Mouse (Mus musculus) lung, embryonic 15.5 days (tissue): ENCODE data around the gene Hnrnpdl. TPM values are rescaled to one million over a fixed set of nuclear protein-coding genes. Genes with fewer than 3 reads are reported as not detected.

ENCODE experiments used
- ATAC-seq: fragments of 200-750 bp; cut with Nextera tagmentation; 2 replicates; pipeline ENCODE4 v1.8.0; 2017; ENCODE audit warnings: moderate number of reproducible peaks, borderline replicate concordance; ENCODE audit not compliant: low FRiP score, low TSS enrichment; ENCODE audit errors: extremely low read depth
- H3K27ac ChIP-seq: fragments of 300-500 bp; sonication (generic); 2 replicates; pipeline ENCODE4 v1.5.1; 2015; ENCODE audit warnings: moderate library complexity, mild to moderate bottlenecking, inconsistent platforms
- H3K27me3 ChIP-seq: fragments of 300-500 bp; sonication (generic); 2 replicates; pipeline ENCODE4 v1.6.1; 2015; ENCODE audit warnings: inconsistent platforms
- H3K36me3 ChIP-seq: fragments of 300-500 bp; sonication (generic); 2 replicates; pipeline ENCODE4 v1.6.1; 2015; ENCODE audit warnings: inconsistent platforms
- H3K4me1 ChIP-seq: fragments of 300-500 bp; sonication (generic); 2 replicates; pipeline ENCODE4 v1.6.1; 2015; ENCODE audit warnings: inconsistent platforms
- H3K4me2 ChIP-seq: fragments of 300-500 bp; sonication (generic); 2 replicates; pipeline ENCODE4 v1.6.1; 2015; ENCODE audit warnings: inconsistent platforms, mild to moderate bottlenecking, moderate library complexity
- H3K4me3 ChIP-seq: fragments of 300-500 bp; sonication (generic); 2 replicates; pipeline ENCODE4 v1.5.1; 2015; ENCODE audit warnings: mild to moderate bottlenecking, inconsistent platforms
- H3K9ac ChIP-seq: fragments of 300-500 bp; sonication (generic); 2 replicates; pipeline ENCODE4 v1.6.1; 2015; ENCODE audit warnings: inconsistent platforms
- H3K9me3 ChIP-seq: fragments of 300-500 bp; sonication (generic); 2 replicates; pipeline ENCODE4 v1.6.1; 2016; ENCODE audit warnings: inconsistent platforms
- WGBS: fragments of 180-500 bp; shearing (Covaris S2); methylation state at CpG from one replicate; pipeline ENCODE4 v1.1.7; 2015; 5-methylcytosine and 5-hydroxymethylcytosine counted together
- polyA plus RNA-seq: library from polyadenylated mRNA; unstranded; fragments of >200 nt; fragmentation: Nextera tagmentation; extraction: Ambion mirVana; gene quantifications from 2 replicates; pipeline ENCODE4 v1.2.1, GENCODE M21; 2015

Gene Hnrnpdl
- polyA plus RNA-seq, 1 experiment from 2014 or later: 153 TPM

DNA sequence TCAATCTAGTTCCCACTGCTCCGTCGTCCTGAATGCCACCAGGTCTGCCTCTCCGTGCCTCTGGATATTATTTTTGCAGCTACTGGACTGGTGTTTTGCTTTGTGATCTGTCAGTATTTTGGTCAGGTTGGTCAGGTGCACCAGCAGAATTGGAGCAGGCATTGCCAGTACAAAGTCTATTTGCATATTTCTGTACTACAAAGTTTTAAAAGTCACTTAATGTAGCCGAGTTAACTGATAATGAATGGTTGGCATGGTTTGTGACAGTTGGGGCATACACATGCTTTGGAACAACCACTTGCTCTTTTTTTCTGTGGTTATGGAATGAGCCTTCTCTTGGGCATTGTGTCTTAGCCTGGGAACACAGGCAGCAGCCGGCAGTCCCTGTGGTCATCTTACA is 5.2 kb upstream of the Hnrnpdl start:
- 64% methylated on average over 5 of the region's 5 CpGs for WGBS
- no peak overlapping the region for H3K4me2 ChIP-seq
- no peaks in the 10 kb centered on the region for H3K27me3 ChIP-seq
- no peaks in the 10 kb centered on the region for H3K36me3 ChIP-seq
- no peak for ATAC-seq
- H3K9me3 ChIP-seq: no peaks in the 10 kb centered on the region
- H3K27ac ChIP-seq: no peak overlapping the region
- H3K4me3 ChIP-seq: no peak overlapping the region
- H3K4me1 ChIP-seq: peaks cover 52% of the 10 kb centered on the region
- no peak overlapping the region for H3K9ac ChIP-seq

DNA sequence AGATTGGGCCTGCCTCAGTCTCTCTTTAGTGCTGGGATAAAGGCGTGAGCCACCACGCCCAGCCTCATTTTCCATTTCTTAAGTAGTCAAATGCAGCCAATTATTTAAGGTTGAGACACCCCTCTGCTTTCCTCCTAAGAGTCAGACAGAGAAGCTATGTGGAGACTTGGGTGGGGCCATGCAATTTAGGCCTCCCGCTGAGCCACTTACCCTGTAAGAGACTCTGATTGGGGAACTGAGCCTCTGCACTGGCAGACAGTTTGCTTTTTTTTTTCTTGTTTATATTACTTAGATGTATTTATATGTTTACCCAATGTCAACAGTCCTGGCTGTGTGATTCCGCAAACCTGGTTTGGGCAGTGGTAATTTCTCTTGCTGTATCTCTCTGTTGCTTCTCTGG is 4.6 kb upstream of the Hnrnpdl start:
- H3K9me3 ChIP-seq: no peaks in the 10 kb centered on the region
- H3K4me1 ChIP-seq: peaks cover 49% of the 10 kb centered on the region
- WGBS: 77% methylated on average over 4 of the region's 4 CpGs
- H3K36me3 ChIP-seq: no peaks in the 10 kb centered on the region
- H3K27me3 ChIP-seq: no peaks in the 10 kb centered on the region
- no peak overlapping the region for H3K9ac ChIP-seq
- ATAC-seq: no peak
- H3K4me3 ChIP-seq: no peak overlapping the region
- H3K4me2 ChIP-seq: no peak overlapping the region
- no peak overlapping the region for H3K27ac ChIP-seq

DNA sequence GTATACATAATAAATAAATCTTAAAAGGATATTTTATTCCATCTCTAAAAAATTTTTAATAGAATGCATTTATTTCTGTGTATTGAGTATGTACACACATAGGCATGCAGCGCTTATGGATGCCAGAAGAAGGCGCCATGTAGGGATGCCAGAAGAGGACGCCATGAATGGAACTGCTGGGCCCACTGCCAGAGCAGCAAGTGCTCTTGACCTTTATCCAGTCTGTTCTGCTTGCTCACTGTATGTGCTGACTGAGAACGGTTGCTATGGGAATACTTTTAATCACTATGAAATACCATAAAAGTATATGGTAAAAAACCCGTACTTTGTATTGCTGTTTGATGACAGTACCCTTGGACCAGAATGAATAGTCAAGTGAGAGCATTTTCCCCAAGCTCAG is 3.9 kb upstream of the Hnrnpdl start:
- WGBS: 48% methylated on average over 5 of the region's 5 CpGs
- H3K4me1 ChIP-seq: peaks cover 46% of the 10 kb centered on the region
- no peaks in the 10 kb centered on the region for H3K9me3 ChIP-seq
- no peak overlapping the region for H3K9ac ChIP-seq
- H3K27ac ChIP-seq: no peak overlapping the region
- ATAC-seq: no peak
- H3K4me3 ChIP-seq: no peak overlapping the region
- no peak overlapping the region for H3K4me2 ChIP-seq
- no peaks in the 10 kb centered on the region for H3K36me3 ChIP-seq
- no peaks in the 10 kb centered on the region for H3K27me3 ChIP-seq

DNA sequence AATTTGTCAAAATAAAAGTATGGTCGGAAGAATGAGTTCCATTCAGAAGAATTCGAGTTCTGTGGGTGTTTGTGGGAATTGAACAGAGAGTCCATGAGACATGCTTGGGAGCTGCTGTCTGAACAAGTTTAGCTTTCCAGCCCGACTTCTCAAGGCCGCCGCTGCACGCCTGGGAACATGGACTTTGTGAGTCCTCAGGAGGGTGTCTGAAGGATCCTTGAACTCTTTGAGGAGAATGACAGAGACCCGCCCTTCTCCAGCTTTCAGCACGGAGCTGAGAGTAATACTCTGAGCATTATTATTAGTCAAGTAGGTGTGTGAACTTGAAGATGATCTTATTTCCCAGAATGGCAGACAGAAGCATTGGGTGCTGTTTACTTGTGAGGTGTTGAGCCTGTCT is 3.0 kb upstream of the Hnrnpdl start:
- H3K4me1 ChIP-seq: peaks cover 39% of the 10 kb centered on the region
- no peak overlapping the region for H3K27ac ChIP-seq
- no peaks in the 10 kb centered on the region for H3K9me3 ChIP-seq
- no peak overlapping the region for H3K4me3 ChIP-seq
- ATAC-seq: no peak
- no peak overlapping the region for H3K4me2 ChIP-seq
- H3K9ac ChIP-seq: no peak overlapping the region
- 75% methylated on average over 8 of the region's 8 CpGs for WGBS
- H3K36me3 ChIP-seq: no peaks in the 10 kb centered on the region; the same call in 1 of the 2 replicates
- no peaks in the 10 kb centered on the region for H3K27me3 ChIP-seq

DNA sequence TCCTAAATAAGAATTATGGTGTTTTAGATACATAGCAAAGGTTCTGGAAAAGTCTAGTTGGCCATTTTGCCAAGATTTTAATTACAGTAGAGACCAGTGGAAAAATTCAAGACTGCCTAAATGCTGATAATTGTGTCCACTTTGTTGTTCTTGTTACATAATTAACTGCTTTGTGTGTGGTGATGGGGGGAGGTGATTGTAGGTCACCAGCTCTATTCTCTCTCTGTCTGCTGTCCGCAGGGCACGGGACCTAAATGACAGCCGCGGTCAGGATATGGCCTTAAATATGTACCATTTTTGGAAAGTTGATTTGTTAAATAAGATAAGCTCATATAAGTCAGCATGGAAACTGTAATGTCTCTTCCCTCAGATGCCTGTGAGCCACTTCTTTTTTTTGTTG is 1.8 kb upstream of the Hnrnpdl start:
- Histone ChIP-seq H3K4me1 (peaks cover 43% of the 10 kb centered on the region), H3K27ac (no peak overlapping the region), H3K4me2 (peak overlapping the region; percentile 83), H3K27me3 (no peaks in the 10 kb centered on the region), H3K9ac (no peak overlapping the region), H3K36me3 (peaks cover 9% of the 10 kb centered on the region; the same call in 1 of the 2 replicates), H3K4me3 (no peak overlapping the region), H3K9me3 (no peaks in the 10 kb centered on the region)
- WGBS: 87% methylated on average over 4 of the region's 4 CpGs
- no peak for ATAC-seq

DNA sequence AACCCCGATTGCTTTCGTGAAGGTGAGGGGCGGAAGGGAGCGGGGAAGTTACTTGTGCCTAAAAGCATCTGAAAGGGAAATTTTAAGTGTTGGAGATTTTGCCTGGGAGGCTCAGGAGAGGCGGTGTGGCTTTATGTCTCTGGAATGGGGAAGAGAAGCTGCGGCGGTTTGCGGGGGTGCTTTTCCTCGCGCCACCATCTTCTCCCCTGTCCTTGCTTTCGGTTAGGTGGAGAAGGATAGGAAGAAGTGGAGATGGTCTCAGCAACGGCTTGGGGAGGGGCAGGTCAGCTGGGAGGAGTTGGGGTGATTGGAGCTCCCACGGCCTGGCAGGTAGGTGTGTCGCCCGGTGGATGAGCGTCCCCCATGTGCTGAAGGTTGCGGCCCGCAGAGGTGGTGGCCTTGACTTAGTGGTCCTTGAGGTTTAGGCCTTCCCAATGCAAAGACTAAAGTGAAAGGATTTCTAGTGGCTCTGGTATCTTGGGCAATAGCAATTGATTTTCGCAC is 869 bp upstream of the Hnrnpdl start:
- Histone ChIP-seq H3K9me3 (no peaks in the 10 kb centered on the region), H3K9ac (peak overlapping the region; percentile 99), H3K4me1 (peaks cover 47% of the 10 kb centered on the region), H3K27me3 (no peaks in the 10 kb centered on the region), H3K4me3 (peak overlapping the region; percentile 98), H3K36me3 (peaks cover 17% of the 10 kb centered on the region; the same call in 1 of the 2 replicates), H3K4me2 (peak overlapping the region; percentile 83), H3K27ac (peak overlapping the region; percentile 99)
- 1% methylated on average over 19 of the region's 19 CpGs for WGBS
- no peak for ATAC-seq

DNA sequence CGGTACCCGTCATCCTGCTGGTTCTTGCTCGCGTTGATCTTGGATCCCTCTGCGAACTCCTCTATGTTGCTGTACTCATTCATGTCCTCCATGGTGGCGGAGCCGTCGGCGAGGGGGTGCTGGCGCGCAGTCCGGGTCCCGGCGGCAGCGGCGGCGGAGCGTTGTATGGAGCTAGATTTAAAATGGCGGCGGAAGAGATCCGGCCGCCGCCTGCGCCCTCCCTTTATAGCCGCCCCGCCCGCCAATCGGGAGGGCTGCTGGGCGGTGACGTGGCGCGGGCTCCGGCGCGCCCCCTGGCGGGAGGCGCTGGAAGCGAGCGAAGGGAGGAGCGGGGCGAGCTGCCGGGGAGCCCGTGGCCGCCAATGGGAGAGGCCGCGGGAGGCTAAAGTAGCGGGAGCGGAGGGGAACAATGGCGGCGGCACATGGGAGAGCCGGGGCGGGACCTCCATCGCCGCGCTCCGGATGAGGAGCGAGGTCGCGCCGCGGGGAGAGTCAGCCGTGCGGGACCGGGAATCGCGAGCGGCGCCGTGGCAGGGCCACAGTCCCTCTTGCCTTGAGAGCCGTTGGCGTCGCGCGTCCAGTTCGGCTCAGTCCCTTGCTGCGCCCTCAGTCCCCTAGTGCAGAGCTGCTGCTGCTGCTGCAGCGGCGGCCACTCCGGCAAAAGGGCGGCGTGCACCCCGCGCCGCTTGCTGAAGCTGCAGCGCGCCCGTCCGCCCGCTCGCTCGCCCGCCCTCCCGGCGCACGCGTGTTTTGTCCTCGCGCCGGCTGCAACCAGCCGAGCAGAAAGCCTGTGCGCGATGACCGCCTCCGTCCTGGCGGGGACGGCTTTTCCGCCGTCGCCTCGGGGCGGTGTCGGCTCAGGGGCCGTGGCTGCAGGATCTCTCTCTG is 506 bp downstream of the Hnrnpdl start:
- H3K4me3 ChIP-seq: peak overlapping the region; percentile 98
- peak; percentile 84 for ATAC-seq

DNA sequence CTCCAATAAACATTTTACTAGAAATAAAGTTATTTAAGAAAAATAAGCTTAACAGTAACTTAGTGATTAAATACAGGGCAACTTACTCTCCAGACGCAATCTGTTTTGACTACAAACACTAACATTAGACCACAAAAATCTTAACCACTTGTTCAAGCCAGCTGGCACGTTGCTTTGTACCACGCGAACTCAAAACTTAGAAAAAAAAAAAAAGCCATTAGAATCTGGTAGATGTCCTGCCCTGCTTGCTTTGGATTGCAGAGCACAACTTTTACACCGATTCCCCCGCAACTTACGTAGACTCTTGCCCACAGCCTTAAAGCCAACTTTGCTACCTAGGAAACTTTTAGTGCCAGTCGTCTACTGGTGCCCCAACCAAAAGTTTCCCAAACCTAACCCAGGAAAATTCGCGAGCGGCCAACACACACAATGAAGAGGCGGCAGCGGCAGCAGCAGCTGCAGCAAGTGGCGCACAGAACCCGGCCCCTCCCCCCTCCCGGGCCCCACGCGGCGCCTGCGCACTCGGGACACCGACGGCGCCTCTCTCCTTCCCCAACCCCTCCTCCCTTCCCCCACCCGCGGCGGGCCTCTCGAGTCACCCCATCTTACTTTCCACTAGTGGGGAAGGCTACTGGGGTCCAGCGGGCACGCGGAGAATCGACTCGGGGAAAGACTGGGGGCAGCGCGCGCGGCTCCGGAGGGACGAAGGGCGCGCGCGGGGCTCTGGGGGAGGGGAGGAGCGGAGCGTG is 1.3 kb downstream of the Hnrnpdl start:
- H3K9me3 ChIP-seq: no peaks in the 10 kb centered on the region
- peak overlapping the region; percentile 83 for H3K4me2 ChIP-seq
- H3K27me3 ChIP-seq: no peaks in the 10 kb centered on the region
- H3K9ac ChIP-seq: peak overlapping the region; percentile 99
- peak overlapping the region; percentile 99 for H3K27ac ChIP-seq
- peaks cover 30% of the 10 kb centered on the region for H3K4me1 ChIP-seq
- peak; percentile 40 for ATAC-seq
- peak overlapping the region; percentile 98 for H3K4me3 ChIP-seq
- peaks cover 36% of the 10 kb centered on the region for H3K36me3 ChIP-seq
- WGBS: under 1% methylated on average over 36 of the region's 45 CpGs

More for the DNA sequence above, 506 bp downstream of the Hnrnpdl start:
- WGBS: under 1% methylated on average over 112 of the region's 113 CpGs
- H3K36me3 ChIP-seq: peaks cover 29% of the 10 kb centered on the region
- H3K27me3 ChIP-seq: no peaks in the 10 kb centered on the region
- H3K9me3 ChIP-seq: no peaks in the 10 kb centered on the region
- H3K27ac ChIP-seq: peak overlapping the region; percentile 99
- H3K4me1 ChIP-seq: peaks cover 38% of the 10 kb centered on the region
- peak overlapping the region; percentile 99 for H3K9ac ChIP-seq
- peak overlapping the region; percentile 83 for H3K4me2 ChIP-seq

DNA sequence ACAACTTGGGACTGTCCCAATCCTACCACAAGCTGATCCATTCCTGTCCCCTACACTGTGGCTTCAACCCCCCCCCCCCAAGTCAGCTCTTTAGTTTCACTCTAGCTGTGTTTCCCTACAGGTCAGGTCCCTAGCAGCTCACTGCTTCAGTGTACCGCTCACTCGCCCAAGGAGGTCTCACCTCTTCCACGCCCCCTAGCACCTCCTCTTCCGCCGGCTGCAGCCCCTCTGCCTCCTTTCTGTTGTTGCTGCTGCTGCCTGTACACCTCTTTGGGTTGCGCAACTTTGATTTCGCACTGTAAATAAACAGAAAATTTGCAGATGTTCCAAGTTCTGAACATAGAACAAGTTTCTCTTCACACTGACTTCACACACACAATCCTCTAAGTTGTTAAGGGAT is 2.8 kb downstream of the Hnrnpdl start:
- Histone ChIP-seq H3K36me3 (peaks cover 49% of the 10 kb centered on the region), H3K4me2 (peak overlapping the region; percentile 83), H3K4me3 (peak overlapping the region; percentile 98), H3K4me1 (peaks cover 27% of the 10 kb centered on the region), H3K9me3 (no peaks in the 10 kb centered on the region), H3K27ac (no peak overlapping the region), H3K27me3 (no peaks in the 10 kb centered on the region), H3K9ac (peak overlapping the region; percentile 99)
- no peak for ATAC-seq
- 7% methylated on average over 7 of the region's 7 CpGs for WGBS

DNA sequence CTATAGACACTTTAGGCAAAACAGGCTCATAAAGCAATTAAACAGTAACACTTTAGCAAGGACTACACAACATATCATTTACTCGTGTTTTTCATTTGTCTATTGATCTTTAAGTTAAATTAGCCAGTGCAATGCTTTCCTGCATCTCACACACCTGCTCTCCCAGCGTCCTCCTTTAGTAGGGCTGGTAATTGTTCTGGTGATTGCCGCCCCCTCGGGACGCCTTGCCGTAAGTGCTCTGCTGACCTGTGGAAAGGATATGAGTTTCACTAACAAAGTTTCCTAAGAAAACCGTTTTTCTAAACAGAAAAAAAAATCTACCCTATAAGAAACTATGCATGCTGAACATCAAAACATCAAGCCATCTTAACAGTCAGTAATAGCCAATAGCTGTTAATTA is 3.5 kb downstream of the Hnrnpdl start:
- ATAC-seq: no peak
- WGBS: 43% methylated on average over 7 of the region's 7 CpGs
- no peak overlapping the region for H3K9ac ChIP-seq
- H3K36me3 ChIP-seq: peaks cover 51% of the 10 kb centered on the region
- peak overlapping the region; percentile 98 for H3K4me3 ChIP-seq
- H3K4me1 ChIP-seq: peaks cover 21% of the 10 kb centered on the region
- H3K9me3 ChIP-seq: no peaks in the 10 kb centered on the region
- H3K27me3 ChIP-seq: no peaks in the 10 kb centered on the region
- peak overlapping the region; percentile 83 for H3K4me2 ChIP-seq
- no peak overlapping the region for H3K27ac ChIP-seq

DNA sequence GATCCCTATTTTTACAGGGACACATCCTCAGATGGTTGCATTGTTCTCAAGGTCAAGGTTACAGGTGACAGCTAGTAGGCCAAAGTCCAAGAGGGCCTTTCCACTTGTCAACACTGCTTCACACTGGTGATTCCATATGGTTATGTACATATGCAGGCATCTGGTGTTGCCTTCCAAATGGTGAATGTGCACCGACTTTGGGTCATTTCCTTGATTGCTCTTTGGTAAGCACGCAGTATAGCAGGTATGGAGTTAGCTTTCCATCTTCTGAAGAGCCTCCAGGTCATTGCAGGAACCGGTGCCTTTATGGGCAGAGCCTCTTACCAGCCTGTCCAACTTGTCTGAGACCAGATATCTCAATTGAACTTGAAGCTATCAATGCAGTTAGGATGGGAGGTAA is 6.8 kb downstream of the Hnrnpdl start:
- Histone ChIP-seq H3K9ac (no peak overlapping the region), H3K27ac (no peak overlapping the region), H3K4me3 (no peak overlapping the region), H3K4me2 (no peak overlapping the region), H3K9me3 (no peaks in the 10 kb centered on the region), H3K4me1 (peaks cover 33% of the 10 kb centered on the region), H3K36me3 (peaks cover 51% of the 10 kb centered on the region), H3K27me3 (no peaks in the 10 kb centered on the region)
- 62% methylated on average over 3 of the region's 3 CpGs for WGBS
- no peak for ATAC-seq

DNA sequence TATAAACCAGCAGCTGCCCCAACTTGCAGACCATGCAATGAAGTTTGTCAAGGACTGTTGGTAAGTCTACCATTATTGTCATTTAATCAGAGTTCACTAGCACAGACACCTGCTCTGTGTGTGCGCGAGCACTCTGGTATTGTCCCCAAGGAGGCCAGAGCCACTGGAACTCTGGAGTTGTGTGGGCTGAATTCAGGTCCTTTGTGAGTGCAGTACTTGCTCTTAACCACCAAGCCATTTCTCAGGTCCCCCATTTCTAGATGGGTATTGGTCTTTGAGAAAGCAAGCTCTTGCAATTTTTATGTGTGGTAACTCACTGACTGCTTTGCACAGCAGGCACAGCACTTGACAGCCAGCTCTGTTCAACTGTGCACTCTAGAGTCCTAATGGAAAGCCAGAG is 7.4 kb downstream of the Hnrnpdl start:
- H3K4me2 ChIP-seq: no peak overlapping the region
- H3K9me3 ChIP-seq: no peaks in the 10 kb centered on the region
- H3K36me3 ChIP-seq: peaks cover 50% of the 10 kb centered on the region
- H3K9ac ChIP-seq: no peak overlapping the region
- peaks cover 28% of the 10 kb centered on the region for H3K4me1 ChIP-seq
- H3K4me3 ChIP-seq: no peak overlapping the region
- no peak for ATAC-seq
- no peaks in the 10 kb centered on the region for H3K27me3 ChIP-seq
- H3K27ac ChIP-seq: no peak overlapping the region
- 85% methylated on average over 2 of the region's 2 CpGs for WGBS
